ENCODE assay signal across 8 mouse cellular contexts in genomic region chr3:155962496-155962895, GRCm38 (mm10).
A peak's percentile ranks its signal among the peaks of the same experiment; 100 is the strongest.
DNase-seq lines count a peak whose midpoint lies in the region; ATAC-seq and TF ChIP-seq lines count a peak whose summit lies in the region.
"Not testable (repeated sequence)": the region's sequence is repeated elsewhere in the genome, so short reads cannot be mapped to it uniquely, and the experiment has no call there.

No protein-coding gene starts in this region.

- H3K27ac ChIP-seq in intestine, postnatal 0 days (ENCODE audit: low read depth, low read length); liver, postnatal 0 days (ENCODE audit: low read depth); stomach, embryonic 16.5 days (ENCODE audit: low read length): not testable (repeated sequence)

- peak; percentile 77 for ATAC-seq in granulocyte monocyte progenitor cell, adult 5-6 weeks (replicated peaks; ENCODE audit: poor library complexity, severe bottlenecking)
- ATAC-seq in intestine, postnatal 0 days: peak; percentile 94
- 0 out of 2 replicates have a peak, but pooled peaks have one; percentile 21 for ATAC-seq in liver, postnatal 0 days
- ATAC-seq in stomach, embryonic 16.5 days (ENCODE audit: insufficient read depth, low FRiP score): peak; percentile 40; the same call in 1 of the 2 replicates

- DNase-seq in 3134 (ENCODE audit: extremely low read depth, insufficient read length, low spot score) (peak; percentile 36), ES-CJ7 (ENCODE audit: low read depth, low spot score) (peak; percentile 75), R1 (ENCODE audit: low read depth, low spot score) (peak; percentile 79)
- peak; percentile 12 for DNase-seq in cerebellum, postnatal 10 days
- DNase-seq in liver, postnatal 0 days: not testable (repeated sequence)

- not testable (repeated sequence) for H3K4me1 ChIP-seq in intestine, postnatal 0 days (replicated peaks; ENCODE audit: control insufficient read depth, insufficient read depth, low read length); liver, postnatal 0 days (ENCODE audit: insufficient read depth); stomach, embryonic 16.5 days (ENCODE audit: control insufficient read depth, insufficient read depth, low read length)

- not testable (repeated sequence) for H3K27me3 ChIP-seq in intestine, postnatal 0 days (replicated peaks; ENCODE audit: control insufficient read depth, insufficient read depth, low read length); liver, postnatal 0 days (ENCODE audit: insufficient read depth, low read length); stomach, embryonic 16.5 days (ENCODE audit: control insufficient read depth, insufficient read depth, low read length)

- not testable (repeated sequence) for TF ChIP-seq CTCF in intestine, postnatal 0 days (IDR thresholded peaks at IDR 0.05; ENCODE audit: low read depth); liver, postnatal 0 days (IDR thresholded peaks at IDR 0.05; ENCODE audit: low read depth)

- H3K4me3 ChIP-seq in intestine, postnatal 0 days (ENCODE audit: low read depth, low read length); liver, postnatal 0 days (ENCODE audit: low read depth, low read length); stomach, embryonic 16.5 days (replicated peaks; ENCODE audit: low read length): not testable (repeated sequence)

- WGBS in intestine, postnatal 0 days: 27% methylated on average over 2 of the region's 2 CpGs
- 40% methylated on average over 2 of the region's 2 CpGs for WGBS in liver, postnatal 0 days (ENCODE audit: insufficient replicate concordance)
- whole genome bisulfite sequencing in stomach, embryonic 16.5 days: 32% methylated on average over 2 of the region's 2 CpGs

- not testable (repeated sequence) for H3K9ac ChIP-seq in intestine, postnatal 0 days (ENCODE audit: low read depth, low read length); liver, postnatal 0 days (replicated peaks); stomach, embryonic 16.5 days (ENCODE audit: low read length)

- not testable (repeated sequence) for H3K4me2 ChIP-seq in intestine, postnatal 0 days (replicated peaks; ENCODE audit: low read depth); liver, postnatal 0 days (ENCODE audit: low read depth, low read length); stomach, embryonic 16.5 days (ENCODE audit: low read depth, low read length)

- not testable (repeated sequence) for TF ChIP-seq EP300 in liver, postnatal 0 days (IDR thresholded peaks at IDR 0.05; ENCODE audit: low read depth)

- not testable (repeated sequence) for H3K36me3 ChIP-seq in intestine, postnatal 0 days (ENCODE audit: control insufficient read depth, insufficient read depth); liver, postnatal 0 days (replicated peaks; ENCODE audit: insufficient read depth, low read length); stomach, embryonic 16.5 days (ENCODE audit: control insufficient read depth, insufficient read depth, low read length)

- not testable (repeated sequence) for H3K9me3 ChIP-seq in intestine, postnatal 0 days (ENCODE audit: control insufficient read depth); liver, postnatal 0 days (ENCODE audit: low read length); stomach, embryonic 16.5 days (replicated peaks; ENCODE audit: control insufficient read depth, low read length)

Comparison
In these comparisons a context has a peak if more than half of its experiments do, and no peak if none do; other contexts are left out.
1. ATAC-seq: peak in every context shown above with its lines; median percentile 94 in intestine, postnatal 0 days; 77 in granulocyte monocyte progenitor cell, adult 5-6 weeks; 40 in stomach, embryonic 16.5 days; 21 in liver, postnatal 0 days.